Mouse (Mus musculus) naive thymus-derived CD4-positive, alpha-beta T cell, adult 5 months (primary cell): ENCODE measurements around the gene Hacd1. TPM values are rescaled to one million over a fixed set of nuclear protein-coding genes. Genes with fewer than 3 reads are reported as not detected.

Source experiments
- polyA plus RNA-seq: library from polyadenylated mRNA; unstranded; fragments of 100-300 nt; shearing (Covaris generic); gene quantifications from one replicate; pipeline ENCODE4 v1.2.1, GENCODE M21; 2017

Hacd1 gene
- not detected for polyA plus RNA-seq

GRCm38 (mm10) chr2:14055566-14056331, at the start of gene Hacd1:
Gene Hacd1, minus strand, starts transcription at chr2:14056135.

GRCm38 (mm10) chr2:14073362-14074220, 17.7 kb upstream of the Hacd1 start, which contains the start of gene Stam:
Gene Stam, plus strand, starts transcription at chr2:14074098.

Other genes starting within 250 kb of the Hacd1 start
- 38.4 TPM for gene Stam, start 18.0 kb upstream of the Hacd1 start, polyA plus RNA-seq
- not detected for gene Tmem236, start 118.4 kb upstream of the Hacd1 start, polyA plus RNA-seq
- not detected for gene Mrc1, start 173.3 kb upstream of the Hacd1 start, polyA plus RNA-seq